Mouse (Mus musculus) embryo, embryonic 11.5 days (tissue): ENCODE measurements around the gene Mogat2.

Experiments
- DNase-seq: peaks from one replicate; pipeline ENCODE4 v3.0.0-alpha.2; 2012; ENCODE audit warnings: low read depth, low spot score

The Mogat2 gene

DNA sequence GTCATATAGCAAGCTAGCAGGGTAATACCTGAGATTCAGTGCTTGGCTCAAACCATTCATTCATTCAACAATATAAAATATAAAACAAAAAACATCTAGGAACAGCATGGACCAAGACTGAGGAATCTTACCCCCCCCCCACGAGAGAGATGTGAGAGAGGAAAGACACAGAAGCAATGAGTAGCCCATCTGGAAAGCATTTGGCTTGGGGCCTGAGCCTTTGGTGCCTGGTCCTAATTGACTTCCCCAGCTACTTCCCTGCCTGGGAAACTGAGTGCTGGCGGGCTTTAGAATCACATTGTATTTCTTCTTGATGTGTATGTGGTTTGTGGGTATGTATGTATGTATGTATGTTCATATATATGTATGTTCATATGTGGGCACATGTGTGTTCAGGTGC is 2.8 kb downstream of the Mogat2 start:
- DNase-seq: no peak

DNA sequence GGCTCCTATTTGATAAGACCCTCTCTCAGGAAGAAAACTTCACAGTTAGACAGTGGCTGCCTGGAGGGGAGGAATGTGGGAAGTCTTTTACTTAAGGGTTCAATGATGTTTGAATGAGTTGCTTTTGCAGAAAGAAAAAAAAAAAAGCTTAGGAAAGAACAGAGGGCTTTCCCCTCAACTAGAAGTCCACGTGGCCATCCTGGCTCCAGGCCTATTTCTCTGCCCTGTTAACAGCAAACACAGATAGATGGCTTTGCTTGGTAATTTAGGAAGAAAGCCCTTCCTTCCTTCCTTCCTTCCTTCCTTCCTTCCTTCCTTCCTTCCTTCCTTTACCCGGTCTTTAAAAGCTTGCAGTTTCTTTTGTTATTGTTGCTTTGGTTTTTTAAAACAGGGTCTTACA is 3.5 kb downstream of the Mogat2 start:
- DNase-seq: no peak

DNA sequence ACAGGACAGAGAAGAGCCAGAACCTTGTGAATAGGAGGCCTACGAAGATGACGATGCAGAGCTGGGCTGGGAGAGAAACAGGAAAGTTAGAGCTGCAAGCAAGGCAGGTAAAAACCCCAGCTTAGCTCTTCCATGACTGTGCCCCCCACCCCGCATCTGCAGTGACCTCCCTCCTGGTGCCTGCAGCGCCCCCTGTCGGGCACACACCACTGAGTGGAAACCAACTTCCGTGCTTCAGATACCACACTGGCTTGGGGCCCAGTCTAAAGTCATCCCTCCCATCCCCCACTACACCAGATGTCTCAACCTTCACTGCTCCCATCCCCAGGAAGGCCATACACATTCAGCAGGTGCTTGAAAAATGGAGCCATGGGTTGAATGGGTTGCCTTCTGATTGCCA is 5.8 kb downstream of the Mogat2 start:
- no peak for DNase-seq

GRCm38 (mm10) chr7:99230061-99230747 is 8.2 kb downstream of the Mogat2 start:
- no peak for DNase-seq

GRCm38 (mm10) chr7:99229411-99229810 is 9.0 kb downstream of the Mogat2 start:
- no peak for DNase-seq

- DNase-seq: no peak
Observed at GRCm38 (mm10) chr7:99228825-99229224, 9.6 kb downstream of the Mogat2 start.

- DNase-seq: no peak
Observed at GRCm38 (mm10) chr7:99227267-99227666, 11.2 kb downstream of the Mogat2 start.

- no peak for DNase-seq
Observed at GRCm38 (mm10) chr7:99226662-99227061, 11.8 kb downstream of the Mogat2 start.

GRCm38 (mm10) chr7:99225421-99225820 is 13.0 kb downstream of the Mogat2 start:
- DNase-seq: no peak

DNA sequence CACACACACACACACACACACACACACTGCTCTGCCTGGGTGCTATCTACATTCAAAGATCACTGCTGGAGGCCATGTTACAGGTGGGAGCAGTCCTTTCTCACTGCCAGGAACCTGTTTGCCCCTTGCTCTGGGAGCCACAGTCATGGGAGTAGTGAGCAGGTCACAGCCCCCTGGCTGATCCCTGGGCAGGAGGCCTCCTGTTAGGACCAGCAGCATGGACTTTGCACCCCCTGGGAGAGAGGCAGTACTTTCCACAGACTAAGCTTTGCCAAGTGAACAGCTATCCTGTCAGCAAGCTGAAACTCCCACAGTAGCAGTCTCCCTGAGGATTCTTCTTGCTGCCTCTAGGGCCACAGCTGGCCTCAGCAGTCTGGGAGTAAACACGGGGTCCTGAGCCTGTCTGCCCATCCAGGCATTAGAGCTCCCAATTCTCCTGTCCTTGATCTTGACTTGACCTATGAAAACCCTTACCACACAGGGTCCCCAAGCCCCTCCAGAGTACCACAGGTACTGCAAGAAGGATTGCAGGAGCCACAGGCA is 13.7 kb downstream of the Mogat2 start:
- DNase-seq: no peak

GRCm38 (mm10) chr7:99224225-99224624 is 14.2 kb downstream of the Mogat2 start:
- DNase-seq: no peak

- no peak for DNase-seq
Observed at GRCm38 (mm10) chr7:99217338-99218074, 20.9 kb downstream of the Mogat2 start.

GRCm38 (mm10) chr7:99215347-99215855 is 23.0 kb downstream of the Mogat2 start:
- DNase-seq: no peak

DNA sequence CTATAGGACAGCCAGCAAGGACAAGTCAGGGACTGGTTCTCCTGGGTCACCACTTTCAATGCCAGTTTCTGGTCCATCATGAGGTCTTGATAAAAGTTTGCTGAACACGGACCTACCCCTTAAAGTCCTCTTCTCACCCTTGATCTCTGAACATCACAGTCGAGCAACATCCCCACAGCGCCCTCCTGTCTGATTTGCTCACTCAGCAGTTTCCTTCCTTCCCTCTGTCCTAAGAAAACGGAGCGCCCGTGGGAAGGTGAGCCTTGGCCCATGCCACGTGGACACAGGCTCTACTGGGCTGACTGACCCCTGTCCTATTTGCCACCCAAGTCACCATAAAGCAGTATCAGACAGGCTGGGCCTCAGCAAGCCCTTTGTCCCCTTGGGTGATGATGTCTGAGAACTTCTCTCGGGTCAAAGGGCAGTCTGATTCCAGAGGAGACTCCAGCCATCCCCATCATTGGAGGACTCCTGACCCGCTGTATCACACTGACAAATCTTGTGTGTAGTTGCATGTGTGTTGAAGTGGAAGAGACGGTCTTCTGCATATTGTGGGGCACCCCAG is 23.7 kb downstream of the Mogat2 start:
- no peak for DNase-seq

DNA sequence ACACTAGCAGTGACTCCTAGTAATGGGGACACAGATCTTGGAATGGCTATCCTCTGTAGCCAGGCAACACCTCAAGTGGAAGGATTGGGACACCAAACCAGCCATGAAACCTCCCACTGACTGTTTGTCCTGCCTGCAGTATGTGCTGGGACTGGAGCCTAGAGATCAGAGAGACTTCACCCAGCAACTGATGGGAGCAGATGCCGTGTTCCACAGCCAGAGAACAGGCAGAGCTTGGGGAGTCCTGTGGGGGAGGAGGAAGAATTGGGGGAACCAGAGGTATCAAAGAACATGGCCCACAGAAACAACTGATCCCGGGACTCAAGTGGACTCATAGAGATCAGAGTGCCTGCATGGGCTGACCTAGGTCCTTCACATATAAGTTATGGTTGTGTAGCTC is 24.7 kb downstream of the Mogat2 start:
- no peak for DNase-seq

DNA sequence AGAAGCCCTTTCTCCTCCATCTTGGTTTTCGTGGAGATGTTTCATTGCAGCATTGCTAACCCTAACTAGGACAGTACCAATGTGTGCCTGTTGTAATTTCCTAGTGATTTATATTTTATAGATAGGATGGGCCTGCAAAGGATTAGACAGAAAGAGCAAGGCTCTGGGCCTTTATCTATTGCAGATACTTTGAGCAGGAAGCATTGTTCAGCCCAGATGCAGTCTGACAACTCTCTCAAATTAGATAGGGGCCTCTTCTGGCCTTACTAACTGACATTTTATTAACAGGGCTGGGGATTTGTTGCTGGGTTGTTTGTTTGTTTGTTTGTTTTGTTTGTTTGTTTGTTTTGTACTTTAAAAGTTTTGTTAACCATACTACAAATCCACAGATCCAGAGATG is 25.4 kb downstream of the Mogat2 start:
- no peak for DNase-seq

DNA sequence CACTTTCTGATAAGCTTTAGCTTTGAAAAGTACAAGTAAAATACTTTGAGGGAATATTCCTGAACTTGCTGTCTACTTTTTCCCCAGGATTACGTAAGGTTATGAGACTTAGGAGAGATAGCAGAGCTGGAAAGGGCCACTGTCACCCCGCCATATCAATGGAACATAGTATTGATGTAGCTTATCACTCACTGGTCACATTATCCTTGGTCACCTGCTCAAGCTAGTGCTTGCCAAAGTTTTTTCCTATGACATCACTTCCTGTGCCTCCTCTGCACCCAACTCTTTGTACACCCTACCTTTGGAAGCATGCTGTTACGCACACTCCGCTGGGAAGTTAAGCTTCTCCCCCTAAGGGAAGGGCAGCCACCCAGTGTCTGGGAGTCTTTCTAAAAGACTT is 29.7 kb downstream of the Mogat2 start:
- DNase-seq: no peak

DNA sequence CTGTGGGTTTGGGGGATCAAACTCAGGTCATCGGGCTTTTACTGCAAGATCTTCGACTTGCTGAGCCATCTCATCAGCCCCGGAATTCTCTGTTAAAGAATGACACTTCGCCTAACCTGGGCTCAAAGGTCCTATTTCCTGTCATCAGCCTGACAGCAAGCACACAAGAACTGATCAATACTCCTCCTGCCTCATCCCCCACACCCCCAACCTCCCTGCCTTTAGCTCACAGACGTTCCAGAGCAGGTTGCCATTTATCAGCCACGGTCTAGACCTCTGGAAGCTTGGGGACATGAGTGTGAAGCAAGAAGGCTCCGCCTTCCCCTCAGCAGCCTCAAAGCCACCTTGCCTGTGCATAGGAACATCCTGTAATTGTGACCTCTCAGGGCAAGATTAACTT is 32.1 kb downstream of the Mogat2 start:
- DNase-seq: no peak

- no peak for DNase-seq
Observed at GRCm38 (mm10) chr7:99202163-99202562, 36.3 kb downstream of the Mogat2 start.

DNA sequence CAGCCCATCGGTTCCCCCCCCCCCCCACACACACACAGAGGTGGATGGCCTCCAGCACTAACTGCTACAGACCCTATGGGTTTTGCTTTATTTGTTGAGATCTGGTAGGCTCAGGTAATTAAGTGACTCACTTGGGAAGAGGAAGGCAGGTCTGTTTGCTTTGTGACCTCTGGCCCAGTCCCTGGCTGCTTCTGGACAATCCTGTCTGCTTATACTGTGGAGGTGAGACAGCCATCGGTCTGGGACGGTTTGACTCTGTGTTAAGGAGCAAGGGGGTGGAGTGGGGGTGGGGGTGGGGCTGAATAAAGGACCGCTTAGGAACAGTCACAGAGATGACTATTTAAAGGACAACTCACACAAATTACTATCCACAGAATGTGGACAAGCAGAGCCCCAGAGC is 38.1 kb downstream of the Mogat2 start:
- DNase-seq: no peak

DNA sequence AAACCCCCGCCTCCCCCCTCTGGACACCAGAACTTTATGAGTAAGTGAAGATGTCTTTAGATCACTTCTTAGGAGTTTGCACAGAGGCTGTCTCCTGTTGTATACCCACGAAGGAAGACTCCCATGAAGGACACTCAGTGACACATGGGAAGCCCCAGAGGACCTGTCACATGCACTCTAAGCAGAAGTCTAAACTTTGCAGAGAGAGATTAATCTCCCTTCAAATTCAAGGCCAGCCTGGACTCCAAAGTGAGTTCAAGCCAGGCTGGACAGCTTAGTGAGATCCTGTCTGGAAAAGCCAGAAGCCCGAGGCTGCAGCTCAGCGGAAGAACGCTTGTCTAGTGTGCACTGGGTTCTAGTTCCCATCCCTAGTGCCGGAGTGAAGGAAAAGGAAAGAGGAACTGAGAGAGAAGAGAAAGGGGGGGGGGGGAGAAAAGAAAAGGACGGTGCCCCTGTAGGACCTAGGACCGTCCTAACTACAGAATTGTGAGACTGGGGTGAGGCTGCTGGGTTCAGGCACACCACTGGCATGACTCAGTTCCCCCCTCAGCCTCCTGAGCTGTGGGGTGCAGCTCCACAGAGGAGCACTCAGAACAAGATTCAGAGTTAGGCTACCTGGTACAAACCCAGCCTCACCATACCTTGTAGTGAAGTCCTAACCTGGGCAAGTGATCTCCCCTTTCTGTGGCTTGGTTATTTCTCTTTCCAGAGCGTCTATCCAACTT is 38.8 kb downstream of the Mogat2 start:
- no peak for DNase-seq

- no peak for DNase-seq
Observed at GRCm38 (mm10) chr7:99198811-99199210, 39.6 kb downstream of the Mogat2 start.
